Mouse (Mus musculus): Measurements from ENCODE around the gene Fhod1. TPM values are rescaled to one million over a fixed set of nuclear protein-coding genes. Genes with fewer than 3 reads are reported as not detected.

Fhod1 gene
- polyA plus RNA-seq (2021; fragmentation: Nextera tagmentation) = 0.18 and 0.25 TPM in 2 replicates
- long read RNA-seq, experiment 1, partial matches to known transcripts = 1 of 1 reads
- long read RNA-seq, experiment 1, other reads (novel, unspliced or antisense) = 0 of 1 reads
- long read RNA-seq, experiment 2, partial matches to known transcripts = 1 of 1 reads
- long read RNA-seq, experiment 2, other reads (novel, unspliced or antisense) = 0 of 1 reads

GRCm38 (mm10) chr8:105347428-105348221 is at the start of gene Fhod1:
Fhod1 (minus strand) TSS chr8:105347953.

GRCm38 (mm10) chr8:105373032-105373431 is 25.3 kb upstream of the Fhod1 start, which contains the start of gene Plekhg4:
Plekhg4 (plus strand) TSS chr8:105373274.

GRCm38 (mm10) chr8:105348450-105349095 is 820 bp upstream of the Fhod1 start, which contains the start of gene Slc9a5:
Slc9a5 (plus strand) TSS chr8:105348843.

GRCm38 (mm10) chr8:105326141-105326672 is 21.5 kb downstream of the Fhod1 start, which contains the start of the genes Lrrc29 and Tmem208:
Lrrc29 (minus strand) TSS chr8:105326278.
Tmem208 (plus strand) TSS chr8:105326354.

DNA sequence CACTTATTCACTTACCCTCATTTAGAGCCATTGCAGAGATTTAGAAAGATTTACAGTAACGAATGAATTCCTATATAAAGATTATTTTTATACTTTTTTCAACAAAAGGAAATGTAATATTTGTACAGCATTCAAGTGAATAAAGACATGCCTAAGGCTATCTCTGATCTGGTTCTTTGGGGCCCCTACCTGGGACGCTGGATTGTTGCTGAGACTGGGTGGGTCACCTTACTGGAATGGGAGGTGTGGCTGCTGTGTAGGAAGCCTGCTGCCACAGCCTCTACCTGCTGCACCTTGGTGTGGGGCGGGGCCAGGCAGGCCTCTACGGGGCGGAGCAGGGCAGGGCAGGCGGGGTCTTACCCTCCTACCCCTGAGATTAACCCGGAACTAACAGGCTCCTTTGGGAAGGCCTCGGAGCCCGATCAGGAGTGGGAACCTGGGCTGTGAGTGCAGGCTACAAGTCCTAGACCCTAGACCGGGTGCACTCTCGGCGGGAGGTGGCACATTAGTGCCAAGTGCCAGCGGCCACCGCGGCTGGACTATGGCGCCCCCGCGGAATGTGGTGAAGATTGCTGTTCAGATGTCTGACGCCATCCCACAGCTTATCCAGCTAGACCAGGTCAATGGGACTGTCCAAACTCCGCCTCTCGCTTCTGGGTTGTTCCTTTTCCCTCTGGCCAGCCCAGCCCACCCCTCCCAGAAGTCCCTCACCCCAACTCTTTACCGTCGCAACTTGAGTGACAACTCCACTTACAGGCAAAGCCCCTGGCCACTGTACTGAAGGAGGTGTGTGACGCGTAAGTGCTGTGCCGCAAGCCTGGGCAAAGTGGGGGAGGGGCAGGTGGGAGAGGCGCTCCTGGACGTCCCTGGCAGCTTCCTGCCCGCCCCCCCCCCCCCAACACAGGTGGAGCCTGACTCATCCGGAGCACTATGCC is 42.3 kb downstream of the Fhod1 start, which contains the start of gene Elmo3:
Gene Elmo3 (plus strand): TSS at position 391 of the 935 bp plus-strand sequence.

GRCm38 (mm10) chr8:105297511-105298192 is 50.1 kb downstream of the Fhod1 start, which contains the start of gene E2f4:
E2f4 (plus strand) TSS chr8:105297663.

DNA sequence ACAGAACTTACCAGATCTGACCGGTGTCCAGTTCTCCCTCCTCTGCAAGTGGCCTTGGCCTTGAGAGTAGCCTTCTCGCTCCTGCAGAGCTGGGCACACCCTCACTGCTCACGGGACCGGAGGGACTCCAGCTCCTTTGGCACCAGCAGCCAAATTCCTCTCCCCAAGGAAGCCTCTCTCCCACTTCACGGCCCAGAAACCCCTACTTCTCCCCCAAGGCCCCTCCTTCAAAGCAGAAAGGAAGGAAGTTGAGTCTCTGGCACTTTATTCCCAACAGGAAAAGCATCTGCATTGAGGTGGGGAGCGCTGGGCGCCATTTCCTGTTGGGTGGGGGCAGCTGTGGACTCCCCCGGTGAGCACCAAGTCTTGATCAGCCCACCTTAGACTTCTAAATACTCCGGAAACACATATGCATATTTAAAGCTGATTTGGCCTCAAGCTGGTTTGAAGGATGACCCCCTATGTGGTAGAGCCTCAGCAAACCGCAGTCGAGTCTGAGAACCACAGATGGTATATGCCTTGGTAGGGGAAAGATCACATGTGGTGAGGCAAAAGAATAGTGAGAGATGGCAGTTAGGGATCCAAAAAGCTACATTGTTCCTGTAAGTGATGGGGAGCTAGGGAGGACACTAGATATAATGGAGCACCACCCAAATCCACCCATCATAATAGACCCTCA is 51.7 kb downstream of the Fhod1 start, which contains the start of gene Exoc3l:
Gene Exoc3l (minus strand): TSS at position 207 of the 679 bp plus-strand sequence.

GRCm38 (mm10) chr8:105289805-105290460 is 57.8 kb downstream of the Fhod1 start, which contains the start of gene 4931428F04Rik:
4931428F04Rik (minus strand) TSS chr8:105289864.

Other genes with a start within 250 kb of the Fhod1 start
- not detected in 2 replicates for gene Ces4a, start 216.2 kb downstream of the Fhod1 start, polyA plus RNA-seq (2021; fragmentation: Nextera tagmentation)
- 8.5 and 10.8 TPM in 2 replicates for gene Cbfb, start 177.3 kb downstream of the Fhod1 start, polyA plus RNA-seq (2021; fragmentation: Nextera tagmentation)
- gene D230025D16Rik, start 122.8 kb downstream of the Fhod1 start, polyA plus RNA-seq (2021; fragmentation: Nextera tagmentation) = 22.2 and 27.3 TPM in 2 replicates
- gene B3gnt9, start 92.8 kb downstream of the Fhod1 start, polyA plus RNA-seq (2021; fragmentation: Nextera tagmentation) = 3.3 and 4.8 TPM in 2 replicates
- 8.4 and 9.6 TPM in 2 replicates for gene Tradd, start 83.3 kb downstream of the Fhod1 start, polyA plus RNA-seq (2021; fragmentation: Nextera tagmentation)
- 1.7 and 2.3 TPM in 2 replicates for gene Fbxl8, start 83.3 kb downstream of the Fhod1 start, polyA plus RNA-seq (2021; fragmentation: Nextera tagmentation)
- gene Hsf4, start 78.2 kb downstream of the Fhod1 start, polyA plus RNA-seq (2021; fragmentation: Nextera tagmentation) = 3.0 and 10.1 TPM in 2 replicates
- gene Nol3, start 71.8 kb downstream of the Fhod1 start, polyA plus RNA-seq (2021; fragmentation: Nextera tagmentation) = 24.6 and 25.1 TPM in 2 replicates
- 11.4 and 13.1 TPM in 2 replicates for gene 4931428F04Rik, start 58.1 kb downstream of the Fhod1 start, polyA plus RNA-seq (2021; fragmentation: Nextera tagmentation)
- 3.5 and 4.2 TPM in 2 replicates for gene Exoc3l, start 51.9 kb downstream of the Fhod1 start, polyA plus RNA-seq (2021; fragmentation: Nextera tagmentation)
- 6.2 and 34.8 TPM in 2 replicates for gene E2f4, start 50.3 kb downstream of the Fhod1 start, polyA plus RNA-seq (2021; fragmentation: Nextera tagmentation)
- 0.30 and 0.51 TPM in 2 replicates for gene Elmo3, start 42.4 kb downstream of the Fhod1 start, polyA plus RNA-seq (2021; fragmentation: Nextera tagmentation)
- gene Lrrc29, start 21.7 kb downstream of the Fhod1 start, polyA plus RNA-seq (2021; fragmentation: Nextera tagmentation) = 0.59 and 0.69 TPM in 2 replicates
- gene Tmem208, start 21.6 kb downstream of the Fhod1 start, polyA plus RNA-seq (2021; fragmentation: Nextera tagmentation) = 107 and 111 TPM in 2 replicates
- gene Slc9a5, start 890 bp upstream of the Fhod1 start, polyA plus RNA-seq (2021; fragmentation: Nextera tagmentation) = 2.7 and 6.3 TPM in 2 replicates
- not detected in 2 replicates for gene Plekhg4, start 25.3 kb upstream of the Fhod1 start, polyA plus RNA-seq (2021; fragmentation: Nextera tagmentation)
- not detected in 2 replicates for gene Kctd19, start 65.5 kb upstream of the Fhod1 start, polyA plus RNA-seq (2021; fragmentation: Nextera tagmentation)
- 0.18 TPM in 1 of 2 replicates, not detected in the other for gene Lrrc36, start 65.6 kb upstream of the Fhod1 start, polyA plus RNA-seq (2021; fragmentation: Nextera tagmentation)
- gene Tppp3, start 123.6 kb upstream of the Fhod1 start, polyA plus RNA-seq (2021; fragmentation: Nextera tagmentation) = 48.4 and 62.7 TPM in 2 replicates
- 21.7 and 24.6 TPM in 2 replicates for gene Zdhhc1, start 148.9 kb upstream of the Fhod1 start, polyA plus RNA-seq (2021; fragmentation: Nextera tagmentation)
- not detected in 2 replicates for gene Hsd11b2, start 170.8 kb upstream of the Fhod1 start, polyA plus RNA-seq (2021; fragmentation: Nextera tagmentation)
- gene Atp6v0d1, start 218.1 kb upstream of the Fhod1 start, polyA plus RNA-seq (2021; fragmentation: Nextera tagmentation) = 129 and 234 TPM in 2 replicates

All from left cerebral cortex, adult 6 months (tissue).